Mouse (Mus musculus): ENCODE measurements around the gene Pi4ka. TPM values are rescaled to one million over a fixed set of nuclear protein-coding genes. Genes with fewer than 3 reads are reported as not detected.

Gene Pi4ka
- polyA plus RNA-seq, 2 experiments from 2014 or later, result 42.5 to 51.8 TPM

GRCm38 (mm10) chr16:17271124-17271523, 135.0 kb downstream of the Pi4ka start:
- no peak for ATAC-seq

GRCm38 (mm10) chr16:17269872-17270271, 136.2 kb downstream of the Pi4ka start:
- no peak for ATAC-seq

- no peak for ATAC-seq
Measured at GRCm38 (mm10) chr16:17267937-17268336, 138.2 kb downstream of the Pi4ka start.

GRCm38 (mm10) chr16:17266113-17266512, 140.0 kb downstream of the Pi4ka start:
- no peak for ATAC-seq

- ATAC-seq, result no peak
Measured at GRCm38 (mm10) chr16:17261341-17261740, 144.8 kb downstream of the Pi4ka start.

- ATAC-seq, result no peak
Measured at GRCm38 (mm10) chr16:17258917-17259316, 147.2 kb downstream of the Pi4ka start.

- ATAC-seq, result no peak
Measured at GRCm38 (mm10) chr16:17257359-17257821, 148.7 kb downstream of the Pi4ka start.

GRCm38 (mm10) chr16:17255270-17255669, 150.8 kb downstream of the Pi4ka start:
- ATAC-seq, result no peak

- ATAC-seq, result no peak
Measured at GRCm38 (mm10) chr16:17254005-17254597, 152.0 kb downstream of the Pi4ka start.

- no peak for ATAC-seq
Measured at GRCm38 (mm10) chr16:17252841-17253240, 153.3 kb downstream of the Pi4ka start.

- no peak for ATAC-seq
Measured at GRCm38 (mm10) chr16:17252086-17252726, 153.9 kb downstream of the Pi4ka start.

GRCm38 (mm10) chr16:17251539-17251938, 154.6 kb downstream of the Pi4ka start:
- no peak for ATAC-seq

GRCm38 (mm10) chr16:17249135-17249534, 157.0 kb downstream of the Pi4ka start:
- ATAC-seq, result no peak

- ATAC-seq, result no peak
Measured at GRCm38 (mm10) chr16:17247727-17248126, 158.4 kb downstream of the Pi4ka start.

- ATAC-seq, result no peak
Measured at GRCm38 (mm10) chr16:17244996-17245395, 161.1 kb downstream of the Pi4ka start.

- no peak for ATAC-seq
Measured at GRCm38 (mm10) chr16:17243731-17244130, 162.4 kb downstream of the Pi4ka start.

GRCm38 (mm10) chr16:17239409-17239808, 166.7 kb downstream of the Pi4ka start:
- no peak for ATAC-seq

GRCm38 (mm10) chr16:17237634-17238033, 168.5 kb downstream of the Pi4ka start:
- no peak for ATAC-seq

- ATAC-seq, result no peak
Measured at GRCm38 (mm10) chr16:17234916-17235665, 171.0 kb downstream of the Pi4ka start.

GRCm38 (mm10) chr16:17234499-17234895, 171.6 kb downstream of the Pi4ka start:
- ATAC-seq, result no peak

- peak; percentile 32 for ATAC-seq
Measured at GRCm38 (mm10) chr16:17233702-17234498, 172.2 kb downstream of the Pi4ka start.

GRCm38 (mm10) chr16:17232794-17233701, 173.1 kb downstream of the Pi4ka start, which contains the start of gene Hic2:
Gene Hic2 (plus strand): TSS chr16:17233572.
- ATAC-seq, result peak; percentile 91
